Mouse (Mus musculus) MEL (cell line): ENCODE data around the gene Rpl26. TPM values are rescaled to one million over a fixed set of nuclear protein-coding genes. Genes with fewer than 3 reads are reported as not detected.

Experiments used
- DNase-seq: peaks from one replicate; pipeline ENCODE4 v3.0.0; 2011; ENCODE audit warnings: low read depth, low spot score
- H3K27ac ChIP-seq: 2 replicates; pipeline ENCODE4 v1.5.1; 2012; ENCODE audit warnings: low read depth, mild to moderate bottlenecking, control low read depth, low read length, moderate library complexity; ENCODE audit not compliant: control insufficient read depth
- H3K27me3 ChIP-seq, 2 experiments: fragments of 150-350 bp in 1 of 2; sonication (generic) in 1 of 2; 2 replicates each; pipeline ENCODE4 v1.6.1; 2012; ENCODE audit warnings: low read length in 2 of 2, mild to moderate bottlenecking in 2 of 2, improper control_type of control experiment in 1 of 2, moderate library complexity in 1 of 2; ENCODE audit not compliant: insufficient read depth in 2 of 2, control insufficient read depth in 1 of 2
- H3K36me3 ChIP-seq, 2 experiments: 2 replicates each; pipeline ENCODE4 v1.6.1; 2012 to 2014; ENCODE audit warnings: low read length in 2 of 2, improper control_type of control experiment in 1 of 2, inconsistent platforms in 1 of 2, mild to moderate bottlenecking in 1 of 2; ENCODE audit not compliant: insufficient read depth in 2 of 2, control insufficient read depth in 1 of 2
- H3K4me1 ChIP-seq, 2 experiments: fragments of 150-350 bp in 1 of 2; sonication (generic) in 1 of 2; 2 replicates each; pipeline ENCODE4 v1.6.1; 2012; ENCODE audit warnings: low read length in 2 of 2, improper control_type of control experiment in 1 of 2, mild to moderate bottlenecking in 1 of 2; ENCODE audit not compliant: insufficient read depth in 2 of 2, control insufficient read depth in 1 of 2
- H3K4me3 ChIP-seq, 2 experiments: fragments of 150-350 bp in 1 of 2; sonication (generic) in 1 of 2; 2 replicates each; pipeline ENCODE4 v1.5.1; 2012; ENCODE audit warnings: low read depth in 2 of 2, low read length in 2 of 2, mild to moderate bottlenecking in 2 of 2, moderate library complexity in 2 of 2, control low read depth in 1 of 2, improper control_type of control experiment in 1 of 2; ENCODE audit not compliant: control insufficient read depth in 1 of 2, insufficient read depth in 1 of 2
- H3K79me2 ChIP-seq: 2 replicates; pipeline ENCODE4 v1.6.1; 2012; ENCODE audit warnings: mild to moderate bottlenecking, low read length, moderate library complexity; ENCODE audit not compliant: control insufficient read depth, poor library complexity, insufficient read depth
- H3K9ac ChIP-seq: 2 replicates; pipeline ENCODE4 v1.6.1; 2012; ENCODE audit warnings: low read depth, mild to moderate bottlenecking, control low read depth, low read length, moderate library complexity; ENCODE audit not compliant: control insufficient read depth, poor library complexity, severe bottlenecking
- H3K9me3 ChIP-seq: fragments of 150-350 bp; sonication (generic); replicated peaks from 2 replicates; pipeline ENCODE4 v1.6.1; 2012; ENCODE audit warnings: mild to moderate bottlenecking, low read length, improper control_type of control experiment, moderate library complexity; ENCODE audit not compliant: insufficient read depth
- E2F4 ChIP-seq: IDR thresholded peaks from 2 replicates; pipeline ENCODE4 v1.6.1; 2011; ENCODE audit warnings: low read depth, low read length, improper control_type of control experiment, borderline replicate concordance
- ELF1 ChIP-seq: IDR thresholded peaks from 2 replicates; pipeline ENCODE4 v1.6.1; 2014; ENCODE audit warnings: low read depth, mild to moderate bottlenecking, inconsistent platforms, low read length, improper control_type of control experiment, moderate library complexity
- EP300 ChIP-seq, 2 experiments: IDR thresholded peaks; 2 replicates each; pipeline ENCODE4 v1.6.1; 2011; ENCODE audit warnings: improper control_type of control experiment in 2 of 2, low read length in 2 of 2, low read depth in 1 of 2, mild to moderate bottlenecking in 1 of 2
- JUND ChIP-seq: IDR thresholded peaks from 2 replicates; pipeline ENCODE4 v1.6.1; 2011; ENCODE audit warnings: low read depth, mild to moderate bottlenecking, improper control_type of control experiment, low read length
- MAX ChIP-seq: IDR thresholded peaks from 2 replicates; pipeline ENCODE4 v1.6.1; 2011; ENCODE audit warnings: low read length, improper control_type of control experiment
- MAZ ChIP-seq: IDR thresholded peaks from 2 replicates; pipeline ENCODE4 v1.6.1; 2012; ENCODE audit warnings: low read depth, mild to moderate bottlenecking, inconsistent platforms, low read length, improper control_type of control experiment
- MXI1 ChIP-seq: IDR thresholded peaks from 2 replicates; pipeline ENCODE4 v1.6.1; 2011; ENCODE audit warnings: mild to moderate bottlenecking, low read depth, low read length, improper control_type of control experiment
- NELFE ChIP-seq: IDR thresholded peaks from 2 replicates; pipeline ENCODE4 v1.6.1; 2011; ENCODE audit warnings: low read depth, low read length, improper control_type of control experiment
- NRF1 ChIP-seq: IDR thresholded peaks from 2 replicates; pipeline ENCODE4 v1.6.1; 2014; ENCODE audit warnings: low read depth, mild to moderate bottlenecking, inconsistent platforms, low read length, improper control_type of control experiment, moderate library complexity; ENCODE audit not compliant: poor library complexity, insufficient read depth, severe bottlenecking
- POLR2A ChIP-seq, 2 experiments: IDR thresholded peaks; 2 replicates each; pipeline ENCODE4 v1.6.1; 2011 to 2012; ENCODE audit warnings: low read length in 2 of 2, mild to moderate bottlenecking in 2 of 2, control low read depth in 1 of 2, improper control_type of control experiment in 1 of 2, low read depth in 1 of 2, moderate library complexity in 1 of 2; ENCODE audit not compliant: control insufficient read depth in 1 of 2, insufficient read depth in 1 of 2, poor library complexity in 1 of 2
- POLR2AphosphoS2 ChIP-seq: IDR thresholded peaks from 2 replicates; pipeline ENCODE4 v1.6.1; 2011; ENCODE audit warnings: low read length, improper control_type of control experiment
- POLR2AphosphoS5 ChIP-seq: IDR thresholded peaks from 2 replicates; pipeline ENCODE4 v1.6.1; 2012; ENCODE audit warnings: low read depth, borderline replicate concordance, mild to moderate bottlenecking, inconsistent platforms, low read length, moderate library complexity, mixed read lengths
- RCOR1 ChIP-seq: IDR thresholded peaks from 2 replicates; pipeline ENCODE4 v1.6.1; 2012; ENCODE audit warnings: low read depth, mild to moderate bottlenecking, inconsistent platforms, low read length, improper control_type of control experiment
- SIN3A ChIP-seq: IDR thresholded peaks from 2 replicates; pipeline ENCODE4 v1.6.1; 2012; ENCODE audit warnings: low read length, improper control_type of control experiment, inconsistent platforms
- TAL1 ChIP-seq: IDR thresholded peaks from 2 replicates; pipeline ENCODE4 v1.6.1; 2012; ENCODE audit warnings: mild to moderate bottlenecking, inconsistent platforms, low read length, moderate library complexity, mixed read lengths
- TBP ChIP-seq: IDR thresholded peaks from 2 replicates; pipeline ENCODE4 v1.8.0; 2011; ENCODE audit warnings: low read depth, low read length, improper control_type of control experiment
- TCF12 ChIP-seq: IDR thresholded peaks from 2 replicates; pipeline ENCODE4 v1.6.1; 2014; ENCODE audit warnings: low read depth, mild to moderate bottlenecking, inconsistent platforms, low read length, improper control_type of control experiment, moderate library complexity
- UBTF ChIP-seq: IDR thresholded peaks from 2 replicates; pipeline ENCODE4 v1.6.1; 2012; ENCODE audit warnings: low read depth, mild to moderate bottlenecking, inconsistent platforms, low read length, improper control_type of control experiment, moderate library complexity, borderline replicate concordance; ENCODE audit not compliant: insufficient read depth
- ZC3H11A ChIP-seq: IDR thresholded peaks from 2 replicates; pipeline ENCODE4 v1.6.1; 2012; ENCODE audit warnings: low read depth, mild to moderate bottlenecking, inconsistent platforms, low read length, improper control_type of control experiment
- ZKSCAN1 ChIP-seq: IDR thresholded peaks from 2 replicates; pipeline ENCODE4 v1.6.1; 2012; ENCODE audit warnings: low read depth, mild to moderate bottlenecking, inconsistent platforms, low read length, improper control_type of control experiment, moderate library complexity
- polyA plus RNA-seq, 2 experiments: library from polyadenylated mRNA; stranded (reverse) in 1 of 2; unstranded in 1 of 2; fragments of >175 nt in 1 of 2; fragments of >200 nt in 1 of 2; gene quantifications; 2 replicates each; pipeline versions ENCODE4 v1.2.1 to v1.2.4; 2012; ENCODE audit warnings: low replicate concordance in 2 of 2, low read depth in 1 of 2; ENCODE audit not compliant: insufficient read length in 2 of 2, insufficient read depth in 1 of 2, missing spikeins in 1 of 2
- total RNA-seq: library from RNA; depleted of rRNA; stranded (reverse); fragments of 300-350 nt; gene quantifications from 2 replicates; pipeline ENCODE4 v1.2.3, GENCODE M21; 2012

Rpl26 gene
- total and polyA plus RNA-seq, 3 experiments: 3,167 to 5,512 TPM; not detected in 1

DNA sequence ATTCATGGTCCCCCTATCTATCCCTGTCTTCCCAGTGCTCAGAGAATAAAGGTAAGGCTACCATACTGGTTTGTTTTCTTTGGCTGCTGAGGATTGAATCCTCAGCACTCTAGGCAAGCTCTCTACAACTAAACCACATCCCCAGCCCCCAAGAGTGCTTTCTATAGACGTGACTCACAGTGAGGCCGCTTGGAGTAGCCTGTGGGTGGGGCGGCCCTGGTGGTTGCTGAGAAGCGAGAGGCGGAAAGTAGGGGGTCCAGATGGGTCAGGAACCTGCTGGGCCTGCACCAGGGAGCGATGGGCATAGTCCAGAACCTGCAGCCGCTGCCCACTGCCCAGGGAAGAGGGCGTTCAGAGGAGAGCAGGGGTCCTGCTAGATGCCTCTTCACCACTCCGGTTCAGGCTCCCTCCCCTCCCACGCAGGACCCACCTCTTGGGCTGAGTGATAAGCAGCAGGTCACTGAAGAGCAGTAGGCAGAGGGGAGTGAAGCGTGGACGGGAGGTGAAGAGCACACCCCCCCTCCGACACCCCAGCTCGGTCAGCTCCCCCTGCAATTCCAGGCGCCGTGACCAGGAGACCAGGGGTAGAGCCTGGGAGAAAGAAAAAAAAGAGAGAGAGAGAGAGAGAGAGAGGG is 45.5 kb downstream of the Rpl26 start:
- H3K4me1 ChIP-seq: peaks cover 0 to 4% of the 10 kb centered on the region in 2 experiments; a peak in 2 of 4 replicates
- H3K4me3 ChIP-seq: peak overlapping the region in 1 of 2 experiments; percentile 40; a peak in 2 of 4 replicates
- DNase-seq: peak; percentile 59
- peak overlapping the region; percentile 43 for H3K9ac ChIP-seq
- H3K9me3 ChIP-seq: no peaks in the 10 kb centered on the region
- no peaks in the 10 kb centered on the region for H3K79me2 ChIP-seq
- TF ChIP-seq RCOR1: no peak
- TF ChIP-seq JUND: no peak
- TF ChIP-seq EP300 (IDR thresholded peaks at IDR 0.05; ENCODE audit: low read depth in 1 of 2, low read length in 2 of 2): no peak
- H3K27me3 ChIP-seq: peaks cover 3 to 5% of the 10 kb centered on the region in 2 experiments
- no peak overlapping the region for H3K27ac ChIP-seq
- H3K36me3 ChIP-seq: no peaks in the 10 kb centered on the region; a peak in 1 of 4 replicates

DNA sequence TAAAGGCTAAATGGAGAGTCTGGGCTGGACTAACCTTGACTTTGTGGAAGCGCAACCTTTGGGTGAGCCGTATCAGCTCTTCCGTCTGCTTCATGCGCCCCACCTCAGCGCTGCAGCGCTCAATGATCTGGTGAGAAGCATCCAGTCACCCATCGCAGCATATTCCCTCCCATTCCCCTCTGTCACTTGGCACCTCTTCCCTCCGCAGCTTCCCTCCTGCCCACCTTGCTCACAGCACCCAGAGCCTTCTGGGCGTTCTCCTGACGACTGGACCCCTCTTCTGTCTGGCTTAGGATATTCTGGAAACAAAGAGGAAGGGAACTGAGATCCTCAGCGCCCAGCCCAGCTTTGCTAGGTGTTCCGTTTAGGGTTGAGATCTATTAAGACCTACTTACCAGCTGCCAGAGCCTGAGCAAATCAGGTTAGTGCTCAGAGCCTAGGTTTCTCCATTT is 46.2 kb downstream of the Rpl26 start:
- Histone ChIP-seq H3K9ac (no peak overlapping the region), H3K4me1 (peaks cover 0 to 4% of the 10 kb centered on the region in 2 experiments; a peak in 2 of 4 replicates), H3K36me3 (no peaks in the 10 kb centered on the region; a peak in 1 of 4 replicates), H3K9me3 (no peaks in the 10 kb centered on the region), H3K27me3 (peaks cover 3 to 5% of the 10 kb centered on the region in 2 experiments), H3K4me3 (peak overlapping the region in 1 of 2 experiments; percentile 40; a peak in 1 of 4 replicates), H3K27ac (no peak overlapping the region), H3K79me2 (no peaks in the 10 kb centered on the region)
- TF ChIP-seq MXI1 (no peak), ZKSCAN1 (no peak), POLR2A (IDR thresholded peaks at IDR 0.05; ENCODE audit: control insufficient read depth in 1 of 2, insufficient read depth in 1 of 2, low read depth in 1 of 2, low read length in 2 of 2, poor library complexity in 1 of 2) (no peak), TBP (0 out of 2 replicates have a peak, but pooled peaks have one; percentile 55), MAZ (no peak), UBTF (no peak), ZC3H11A (no peak)
- DNase-seq: peak; percentile 79

DNA sequence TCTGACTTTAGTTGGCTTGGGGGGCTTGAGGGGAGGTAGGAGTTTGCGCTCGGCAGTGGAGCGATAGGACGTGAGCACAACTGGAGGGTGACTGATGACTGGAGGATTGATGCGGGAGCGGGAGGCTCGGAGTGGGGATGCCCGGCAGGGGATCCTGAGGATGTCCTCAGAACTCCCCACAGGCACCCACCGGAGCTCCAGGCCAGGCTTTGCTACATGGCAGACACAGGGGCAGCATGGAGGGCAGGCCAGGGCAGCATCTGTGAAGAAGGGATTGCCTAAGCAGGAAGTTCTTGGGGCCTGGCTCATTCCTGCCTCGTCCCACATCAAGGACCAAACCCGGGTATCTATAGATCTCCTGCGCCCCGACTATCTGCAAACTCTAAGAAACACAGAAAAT is 52.5 kb downstream of the Rpl26 start:
- TF ChIP-seq E2F4: no peak
- no peak for TF ChIP-seq MAX
- no peak for TF ChIP-seq SIN3A
- TF ChIP-seq ELF1: no peak
- TF ChIP-seq NELFE: no peak
- TF ChIP-seq NRF1: no peak
- no peak for TF ChIP-seq TCF12
- TF ChIP-seq POLR2AphosphoS2: no peak
- TF ChIP-seq ZC3H11A: no peak
- no peak for TF ChIP-seq POLR2A (IDR thresholded peaks at IDR 0.05; ENCODE audit: control insufficient read depth in 1 of 2, insufficient read depth in 1 of 2, low read depth in 1 of 2, low read length in 2 of 2, poor library complexity in 1 of 2)
- no peak for TF ChIP-seq EP300 (IDR thresholded peaks at IDR 0.05; ENCODE audit: low read depth in 1 of 2, low read length in 2 of 2)
- no peak for TF ChIP-seq UBTF
- TF ChIP-seq RCOR1: no peak
- TF ChIP-seq TAL1: no peak
- TF ChIP-seq ZKSCAN1: no peak
- no peak for TF ChIP-seq POLR2AphosphoS5
- TF ChIP-seq, all 39 proteins: peak for 0

More for the DNA sequence above, 52.5 kb downstream of the Rpl26 start:
- H3K4me3 ChIP-seq: no peak overlapping the region
- peaks cover 4 to 7% of the 10 kb centered on the region in 2 experiments for H3K27me3 ChIP-seq
- no peak overlapping the region for H3K9ac ChIP-seq
- no peak overlapping the region for H3K27ac ChIP-seq
- H3K4me1 ChIP-seq: no peaks in the 10 kb centered on the region
- H3K36me3 ChIP-seq: no peaks in the 10 kb centered on the region
- H3K9me3 ChIP-seq: no peaks in the 10 kb centered on the region
- H3K79me2 ChIP-seq: no peaks in the 10 kb centered on the region
- DNase-seq: no peak
